Mouse (Mus musculus) spleen, adult 2 months (tissue): Measurements from ENCODE around the gene Olfr1341. TPM values are rescaled to one million over a fixed set of nuclear protein-coding genes. Genes with fewer than 3 reads are reported as not detected.

Source experiments
- DNase-seq, 2 experiments: peaks; one replicate each; pipeline versions ENCODE4 v3.0.0 to v3.0.0-alpha.2; 2012 to 2021; ENCODE audit warnings: low spot score in 2 of 2, low read depth in 1 of 2
- H3K27ac ChIP-seq: fragments of 200-500 bp; 2 replicates; pipeline ENCODE4 v1.5.1; 2012; ENCODE audit warnings: low read length, inconsistent platforms; ENCODE audit not compliant: insufficient read depth
- H3K27me3 ChIP-seq: fragments of 200-500 bp; 2 replicates; pipeline ENCODE4 v1.6.1; 2012; ENCODE audit warnings: mild to moderate bottlenecking, moderate library complexity, low read length, inconsistent platforms; ENCODE audit not compliant: control insufficient read depth, insufficient read depth
- H3K36me3 ChIP-seq: fragments of 200-500 bp; 2 replicates; pipeline ENCODE4 v1.6.1; 2012; ENCODE audit warnings: mild to moderate bottlenecking, low read length, inconsistent platforms; ENCODE audit not compliant: control insufficient read depth, insufficient read depth
- H3K4me1 ChIP-seq: fragments of 200-500 bp; 2 replicates; pipeline ENCODE4 v1.6.1; 2011; ENCODE audit warnings: inconsistent platforms; ENCODE audit not compliant: control insufficient read depth, insufficient read depth, insufficient read length
- H3K4me3 ChIP-seq: fragments of 200-500 bp; 2 replicates; pipeline ENCODE4 v1.5.1; 2011; ENCODE audit warnings: mild to moderate bottlenecking, inconsistent platforms; ENCODE audit not compliant: insufficient read depth, insufficient read length; ENCODE audit errors: extremely low read depth
- CTCF ChIP-seq: fragments of 200-500 bp; IDR thresholded peaks from 2 replicates; pipeline ENCODE4 v1.5.1; 2011; ENCODE audit warnings: mild to moderate bottlenecking, inconsistent platforms; ENCODE audit not compliant: insufficient read depth, insufficient read length, insufficient replicate concordance; ENCODE audit errors: extremely low read depth
- POLR2A ChIP-seq: fragments of 200-500 bp; IDR thresholded peaks from 2 replicates; pipeline ENCODE4 v1.6.1; 2011; ENCODE audit warnings: low read depth, low read length, inconsistent platforms
- WGBS: fragments of 180-500 bp; shearing (Covaris S2); methylation state at CpG from one replicate; pipeline ENCODE4 v1.1.7; 2018; 5-methylcytosine and 5-hydroxymethylcytosine counted together
- polyA plus RNA-seq: library from polyadenylated mRNA; depleted of rRNA; stranded (reverse); fragments of >200 nt; gene quantifications from 2 replicates; pipeline ENCODE4 v1.2.3, GENCODE M21; 2012; rRNA removed

The Olfr1341 gene
- not detected in 2 replicates for polyA plus RNA-seq

- Histone ChIP-seq H3K36me3 (no peaks in the 10 kb centered on the region), H3K4me3 (no peak within 1 kb of the TSS), H3K27ac (no peak within 1 kb of the TSS), H3K4me1 (no peaks in the 10 kb centered on the region), H3K27me3 (no peaks in the 10 kb centered on the region)
- DNase-seq: no peak
- 79% methylated on average over 3 of the region's 3 CpGs for WGBS
- TF ChIP-seq CTCF: no peak
These were observed at the start of gene Olfr1341 for GRCm38 (mm10) chr4:118703223-118703622. Gene Olfr1341 (plus strand): TSS chr4:118703523.

- DNase-seq: no peak
- TF ChIP-seq POLR2A (no peak), CTCF (no peak)
- Histone ChIP-seq H3K4me3 (no peak within 1 kb of the TSS), H3K4me1 (no peaks in the 10 kb centered on the region), H3K27ac (no peak within 1 kb of the TSS), H3K27me3 (no peaks in the 10 kb centered on the region), H3K36me3 (no peaks in the 10 kb centered on the region)
These were observed 44.7 kb upstream of the Olfr1341 start, which contains the start of gene Olfr62 for GRCm38 (mm10) chr4:118658652-118659051. Gene Olfr62 (plus strand): TSS chr4:118658952.

- WGBS: 46% methylated on average over 2 of the region's 2 CpGs
These were observed 16.2 kb upstream of the Olfr1341 start for GRCm38 (mm10) chr4:118687086-118687485.

GRCm38 (mm10) chr4:118692412-118692973 lies 10.8 kb upstream of the Olfr1341 start, which contains the start of gene Olfr1342:
Gene Olfr1342 (minus strand): TSS chr4:118692756.
- Histone ChIP-seq H3K27ac (no peak within 1 kb of the TSS), H3K4me3 (no peak within 1 kb of the TSS)

More at GRCm38 (mm10) chr4:118687086-118687485, 16.2 kb upstream of the Olfr1341 start:
- TF ChIP-seq CTCF (no peak), POLR2A (no peak)
- Histone ChIP-seq H3K4me3 (no peak overlapping the region), H3K27me3 (no peaks in the 10 kb centered on the region), H3K4me1 (no peaks in the 10 kb centered on the region), H3K27ac (no peak overlapping the region), H3K36me3 (no peaks in the 10 kb centered on the region)
- DNase-seq: no peak

GRCm38 (mm10) chr4:118693812-118694211 lies 9.5 kb upstream of the Olfr1341 start:
- 77% methylated on average over 2 of the region's 2 CpGs for WGBS

More at GRCm38 (mm10) chr4:118692412-118692973, 10.8 kb upstream of the Olfr1341 start, which contains the start of gene Olfr1342:
- Histone ChIP-seq H3K27me3 (no peaks in the 10 kb centered on the region), H3K36me3 (no peaks in the 10 kb centered on the region), H3K4me1 (no peaks in the 10 kb centered on the region)
- WGBS: 7% methylated on average over 12 of the region's 12 CpGs
- DNase-seq: no peak
- TF ChIP-seq CTCF (no peak), POLR2A (no peak)

GRCm38 (mm10) chr4:118708086-118708485 lies 4.8 kb downstream of the Olfr1341 start:
- TF ChIP-seq POLR2A: no peak
- TF ChIP-seq CTCF: no peak
- no peak overlapping the region for H3K4me3 ChIP-seq
- DNase-seq: no peak
- no peaks in the 10 kb centered on the region for H3K36me3 ChIP-seq
- 83% methylated on average over 5 of the region's 5 CpGs for WGBS
- no peaks in the 10 kb centered on the region for H3K27me3 ChIP-seq
- no peak overlapping the region for H3K27ac ChIP-seq
- H3K4me1 ChIP-seq: no peaks in the 10 kb centered on the region

More at GRCm38 (mm10) chr4:118693812-118694211, 9.5 kb upstream of the Olfr1341 start:
- no peak for TF ChIP-seq POLR2A
- TF ChIP-seq CTCF: no peak
- H3K27ac ChIP-seq: no peak overlapping the region
- DNase-seq: no peak
- no peaks in the 10 kb centered on the region for H3K27me3 ChIP-seq
- H3K4me3 ChIP-seq: no peak overlapping the region
- no peaks in the 10 kb centered on the region for H3K4me1 ChIP-seq
- H3K36me3 ChIP-seq: no peaks in the 10 kb centered on the region

- no peak overlapping the region for H3K27ac ChIP-seq
- no peaks in the 10 kb centered on the region for H3K27me3 ChIP-seq
- DNase-seq: no peak
- WGBS: 71% methylated on average over 1 of the region's 1 CpGs
- H3K4me1 ChIP-seq: no peaks in the 10 kb centered on the region
- TF ChIP-seq CTCF: no peak
- TF ChIP-seq POLR2A: no peak
- H3K4me3 ChIP-seq: no peak overlapping the region
- no peaks in the 10 kb centered on the region for H3K36me3 ChIP-seq
These were observed 8.3 kb downstream of the Olfr1341 start for GRCm38 (mm10) chr4:118711656-118712055.

- no peaks in the 10 kb centered on the region for H3K4me1 ChIP-seq
- H3K27me3 ChIP-seq: no peaks in the 10 kb centered on the region
- no peak for DNase-seq
- H3K36me3 ChIP-seq: no peaks in the 10 kb centered on the region
- no peak within 1 kb of the TSS for H3K27ac ChIP-seq
- H3K4me3 ChIP-seq: no peak within 1 kb of the TSS
- TF ChIP-seq POLR2A (no peak), CTCF (no peak)
These were observed 16.5 kb downstream of the Olfr1341 start, which contains the start of gene Olfr1340 for GRCm38 (mm10) chr4:118719838-118720237. Gene Olfr1340 (plus strand): TSS chr4:118720138.
